ENCODE assay signal across 12 mouse cellular contexts in genomic region chr19:40630606-40631005, GRCm38 (mm10). TPM values are rescaled to one million over a fixed set of nuclear protein-coding genes. Genes with fewer than 3 reads are reported as not detected.
DNase-seq lines count a peak whose midpoint lies in the region; ATAC-seq lines count a peak whose summit lies in the region.
"Had no signal": no experiment of that assay in that cellular context is flagged by ENCODE, and none has a peak within 500 bp of the region (broad histone marks: within the 10 kb centered on the region; RNA-seq: fewer than 3 reads in every experiment).

No protein-coding gene starts in this region.

- peak; percentile 24 for ATAC-seq in frontal cortex, adult (ENCODE audit: low TSS enrichment)
- no peak for ATAC-seq in kidney, embryonic 16.5 days (ENCODE audit: low FRiP score, low TSS enrichment)
- peak; percentile 90 for ATAC-seq in monocyte, adult 5-6 weeks (replicated peaks; ENCODE audit: insufficient number of reproducible peaks, low FRiP score, low TSS enrichment, poor library complexity, severe bottlenecking)
- ATAC-seq: forebrain, embryonic 16.5 days; intestine, postnatal 0 days had no signal

- H3K36me3 ChIP-seq in kidney, embryonic 16.5 days (ENCODE audit: insufficient read depth, low read length), result no peaks in the 10 kb centered on the region
- H3K36me3 ChIP-seq: hindbrain, embryonic 10.5 days had no signal

- DNase-seq in frontal cortex, postnatal 10 days (ENCODE audit: low spot score in 2 of 2), result no peak
- no peak for DNase-seq in kidney, postnatal 4 days
- DNase-seq in lung, postnatal 25 days (ENCODE audit: low spot score), result peak; percentile 53
- no peak for DNase-seq in lung, postnatal 4 days
- DNase-seq in Muller cell, postnatal 12 days (ENCODE audit: inconsistent ontology term), result no peak
- DNase-seq: cerebellum, postnatal 25 days had no signal

- whole genome bisulfite sequencing in kidney, embryonic 16.5 days, result 70% methylated on average over 7 of the region's 7 CpGs

- H3K4me1 ChIP-seq in kidney, embryonic 16.5 days (ENCODE audit: insufficient read depth, low read length), result no peaks in the 10 kb centered on the region
- H3K4me1 ChIP-seq: hindbrain, embryonic 10.5 days had no signal

- no peaks in the 10 kb centered on the region for H3K9me3 ChIP-seq in kidney, embryonic 16.5 days (ENCODE audit: low read length)

- H3K4me3 ChIP-seq in kidney, embryonic 16.5 days (ENCODE audit: low read length), result no peak overlapping the region
- H3K4me3 ChIP-seq: hindbrain, embryonic 10.5 days had no signal

- peak overlapping the region; percentile 56; the same call in 1 of the 2 replicates for H3K27ac ChIP-seq in kidney, embryonic 16.5 days (ENCODE audit: low read length)
- H3K27ac ChIP-seq: hindbrain, embryonic 10.5 days had no signal

- H3K9ac ChIP-seq in kidney, embryonic 16.5 days (replicated peaks; ENCODE audit: low read length), result no peak overlapping the region

- H3K27me3 ChIP-seq in kidney, embryonic 16.5 days (ENCODE audit: insufficient read depth, low read length), result no peaks in the 10 kb centered on the region

- no peak overlapping the region for H3K4me2 ChIP-seq in kidney, embryonic 16.5 days (replicated peaks; ENCODE audit: low read depth, low read length)

RNA-seq across cellular contexts. Expression of gene Entpd1, which starts 18.4 kb away (rescaled TPM):
- polyA plus RNA-seq in kidney, embryonic 16.5 days (2015; fragmentation: Nextera tagmentation; extraction: Ambion mirVana), result 6.6 and 8.9 TPM in 2 replicates
- 54.4 to 130 TPM (median 68.2 TPM) in 3 replicates for total RNA-seq in monocyte, adult 5-6 weeks (2017)

RNA-seq across cellular contexts. Expression of gene Tctn3, which starts 18.6 kb away (rescaled TPM):
- 11.5 and 12.2 TPM in 2 replicates for polyA plus RNA-seq in kidney, embryonic 16.5 days (2015; fragmentation: Nextera tagmentation; extraction: Ambion mirVana)
- total RNA-seq in monocyte, adult 5-6 weeks (2017), result 1.8 to 11.2 TPM (median 4.2 TPM) in 3 replicates

RNA-seq across cellular contexts. Expression of gene Aldh18a1, which starts 42.3 kb away (rescaled TPM):
- 58.9 and 60.4 TPM in 2 replicates for polyA plus RNA-seq in kidney, embryonic 16.5 days (2015; fragmentation: Nextera tagmentation; extraction: Ambion mirVana)
- 14.1 to 26.9 TPM (median 21.1 TPM) in 3 replicates for total RNA-seq in monocyte, adult 5-6 weeks (2017)
